Mouse (Mus musculus): ENCODE results near the gene Hddc3. TPM values are rescaled to one million over a fixed set of nuclear protein-coding genes. Genes with fewer than 3 reads are reported as not detected.
"Not testable (repeated sequence)": the region's sequence is repeated elsewhere in the genome, so short reads cannot be mapped to it uniquely, and the experiment has no call there.

Gene Hddc3
- polyA plus RNA-seq, 1 experiment from 2014 or later: 25.4 TPM

DNA sequence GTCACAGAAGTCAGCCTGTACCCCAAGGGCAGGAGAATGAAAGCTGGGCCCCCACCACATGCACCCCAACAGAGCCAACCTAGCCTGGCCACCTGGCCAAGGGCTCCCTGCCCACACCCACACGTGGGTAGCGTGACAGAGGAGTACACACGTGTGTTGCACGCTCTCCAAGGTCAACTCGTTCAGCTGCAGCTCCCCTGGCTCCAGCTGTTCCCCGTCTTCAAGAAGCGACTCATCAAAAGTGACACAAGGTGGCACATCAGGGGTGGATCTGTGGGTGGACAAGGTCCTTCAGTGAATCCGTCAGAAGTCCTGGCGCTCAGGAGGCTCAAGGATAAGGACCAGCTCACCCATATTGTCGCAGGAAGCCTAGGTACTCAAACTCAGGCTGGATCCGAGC lies 40.0 kb downstream of the Hddc3 start:
- Histone ChIP-seq H3K4me2 (replicated peaks) (no peak overlapping the region), H3K4me1 (peaks cover 17% of the 10 kb centered on the region), H3K4me3 (replicated peaks) (no peak overlapping the region), H3K36me3 (peaks cover 42% of the 10 kb centered on the region), H3K27ac (replicated peaks) (no peak overlapping the region), H3K9ac (no peak overlapping the region), H3K9me3 (replicated peaks) (no peaks in the 10 kb centered on the region), H3K27me3 (no peaks in the 10 kb centered on the region)
- ATAC-seq (ENCODE audit: insufficient number of reproducible peaks, low FRiP score, low TSS enrichment, low read depth): no peak
- WGBS: 70% methylated on average over 11 of the region's 11 CpGs

DNA sequence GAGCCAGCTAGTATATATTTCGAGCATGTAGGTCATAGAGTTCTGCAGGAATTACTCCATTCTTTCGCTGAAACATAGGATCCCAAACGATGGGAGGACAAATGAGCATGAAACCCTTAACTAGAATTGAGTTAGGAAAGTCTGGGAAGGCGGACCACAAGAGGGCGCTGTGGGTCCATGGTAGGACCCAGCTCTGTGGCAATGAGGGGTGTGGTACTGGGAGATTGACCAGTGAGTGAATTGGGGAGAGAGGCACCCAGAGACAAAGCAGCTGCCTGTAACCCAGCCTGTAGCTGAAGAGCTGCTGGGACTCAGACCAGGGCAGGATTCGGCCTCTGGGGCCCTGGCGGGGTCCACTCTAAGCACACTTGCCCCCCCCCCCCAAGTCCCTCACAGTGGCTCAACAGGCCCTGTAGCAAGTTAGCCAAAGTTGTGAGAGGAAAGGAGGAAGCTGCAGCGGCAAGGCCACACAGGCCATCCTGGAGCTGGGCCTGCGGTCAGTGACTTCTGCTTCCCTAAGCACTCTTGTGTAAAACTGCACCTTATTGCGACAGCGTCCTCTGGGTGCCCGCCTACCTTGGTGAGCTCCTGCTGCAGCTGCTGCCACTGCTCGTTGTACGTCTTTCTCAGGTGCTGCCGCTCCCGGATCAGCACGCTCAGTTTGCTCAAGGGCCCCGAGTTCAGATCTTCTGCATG lies 43.5 kb downstream of the Hddc3 start:
- Histone ChIP-seq H3K4me1 (peaks cover 29% of the 10 kb centered on the region), H3K27me3 (no peaks in the 10 kb centered on the region), H3K4me3 (replicated peaks) (peak overlapping the region; percentile 35; the same call in 1 of the 2 replicates), H3K9ac (no peak overlapping the region), H3K36me3 (peaks cover 37% of the 10 kb centered on the region), H3K9me3 (replicated peaks) (no peaks in the 10 kb centered on the region), H3K27ac (replicated peaks) (peak overlapping the region; percentile 74; the same call in 1 of the 2 replicates), H3K4me2 (replicated peaks) (peak overlapping the region; percentile 49)
- WGBS: 34% methylated on average over 18 of the region's 18 CpGs
- ATAC-seq (ENCODE audit: insufficient number of reproducible peaks, low FRiP score, low TSS enrichment, low read depth): peak; percentile 66; the same call in 1 of the 2 replicates

DNA sequence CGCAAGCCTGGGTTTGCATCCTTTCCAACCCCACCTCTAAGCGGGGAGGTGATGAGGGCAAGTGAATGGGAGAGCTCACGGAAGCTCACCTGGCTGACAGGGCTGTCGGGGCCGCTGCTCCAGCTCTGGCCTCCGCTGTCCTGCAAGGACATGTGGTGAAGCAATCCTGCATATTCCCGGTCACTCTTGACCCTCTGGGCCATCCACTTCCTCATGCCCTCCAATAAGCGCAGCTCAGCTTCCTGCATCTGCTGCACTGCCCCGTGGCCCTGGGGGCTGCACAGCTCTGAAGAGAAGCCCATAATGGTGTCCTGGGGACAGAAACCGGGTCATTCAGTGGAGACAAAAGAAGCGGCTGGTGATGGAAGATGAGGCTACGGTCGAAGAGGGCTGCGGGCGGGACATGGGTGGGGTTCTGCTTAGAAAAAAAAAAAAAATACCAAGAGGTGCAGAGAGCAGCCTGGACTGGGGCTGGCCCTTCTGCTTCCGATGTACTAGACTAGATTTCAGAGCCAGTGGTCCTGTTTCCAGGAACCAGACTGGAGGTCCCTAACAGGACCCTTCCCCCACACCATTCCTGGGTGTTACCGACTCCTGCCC lies 44.2 kb downstream of the Hddc3 start:
- Histone ChIP-seq H3K9ac (no peak overlapping the region), H3K9me3 (replicated peaks) (no peaks in the 10 kb centered on the region), H3K4me2 (replicated peaks) (peak overlapping the region; percentile 49), H3K36me3 (peaks cover 37% of the 10 kb centered on the region), H3K27ac (replicated peaks) (peak overlapping the region; percentile 74), H3K4me1 (peaks cover 29% of the 10 kb centered on the region), H3K27me3 (no peaks in the 10 kb centered on the region), H3K4me3 (replicated peaks) (peak overlapping the region; percentile 35)
- 36% methylated on average over 17 of the region's 17 CpGs for WGBS
- ATAC-seq (ENCODE audit: insufficient number of reproducible peaks, low FRiP score, low TSS enrichment, low read depth): no peak

DNA sequence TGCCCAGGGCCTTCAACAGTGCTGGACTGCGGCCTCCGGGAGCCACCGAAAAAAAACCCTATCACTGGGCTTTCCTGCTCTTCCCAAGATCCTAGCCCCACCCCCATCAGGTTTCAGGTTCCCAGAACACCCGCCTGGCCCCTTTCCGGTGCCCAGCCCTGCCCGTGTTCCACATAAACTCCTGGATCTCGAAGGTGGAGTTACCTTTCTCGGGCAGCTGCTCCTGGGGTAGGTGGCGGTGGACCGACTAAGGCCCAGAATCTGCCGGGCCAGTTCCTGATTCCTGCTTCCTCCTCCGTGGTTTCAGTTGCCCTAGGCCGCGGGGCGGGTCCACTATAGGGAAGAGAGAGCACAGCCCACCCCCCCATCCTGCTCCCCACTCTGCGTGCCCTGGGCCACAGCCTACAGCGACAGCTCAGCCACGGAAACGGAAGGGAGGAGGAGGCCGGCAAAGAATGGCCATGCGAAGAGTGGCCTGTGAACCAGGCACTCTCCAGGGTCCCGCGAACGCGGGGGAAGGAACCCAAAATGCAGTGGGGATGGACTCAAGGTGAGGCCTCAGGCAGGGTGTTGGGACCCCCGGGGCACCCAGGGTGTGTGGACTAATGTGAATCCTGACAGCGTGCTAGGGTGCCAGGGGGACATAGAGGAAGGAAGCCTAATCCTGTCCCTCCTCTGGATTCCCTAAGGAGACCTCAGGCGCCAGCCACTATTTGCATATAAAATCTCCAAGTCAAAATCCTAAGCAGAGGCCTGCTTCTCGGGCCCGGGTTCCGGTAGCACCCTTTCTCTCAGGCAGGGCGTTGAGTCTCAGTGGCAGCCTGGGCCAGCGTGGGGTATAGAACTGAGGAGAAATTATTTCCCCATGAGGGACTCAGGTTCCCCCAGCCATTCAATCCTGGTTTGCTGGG lies 45.0 kb downstream of the Hddc3 start, which contains the start of gene Fes:
Gene Fes, minus strand, starts transcription at position 314 of the 911 bp plus-strand sequence.
- Histone ChIP-seq H3K4me1 (peaks cover 29% of the 10 kb centered on the region), H3K9me3 (replicated peaks) (no peaks in the 10 kb centered on the region), H3K36me3 (peaks cover 37% of the 10 kb centered on the region), H3K27me3 (no peaks in the 10 kb centered on the region), H3K4me2 (replicated peaks) (peak within 1 kb of the TSS; percentile 49), H3K9ac (peak within 1 kb of the TSS; percentile 39; the same call in 1 of the 2 replicates), H3K4me3 (replicated peaks) (peak within 1 kb of the TSS; percentile 35), H3K27ac (replicated peaks) (peak within 1 kb of the TSS; percentile 74)
- peak; percentile 47 for ATAC-seq (ENCODE audit: insufficient number of reproducible peaks, low FRiP score, low TSS enrichment, low read depth)
- WGBS: 9% methylated on average over 33 of the region's 33 CpGs

DNA sequence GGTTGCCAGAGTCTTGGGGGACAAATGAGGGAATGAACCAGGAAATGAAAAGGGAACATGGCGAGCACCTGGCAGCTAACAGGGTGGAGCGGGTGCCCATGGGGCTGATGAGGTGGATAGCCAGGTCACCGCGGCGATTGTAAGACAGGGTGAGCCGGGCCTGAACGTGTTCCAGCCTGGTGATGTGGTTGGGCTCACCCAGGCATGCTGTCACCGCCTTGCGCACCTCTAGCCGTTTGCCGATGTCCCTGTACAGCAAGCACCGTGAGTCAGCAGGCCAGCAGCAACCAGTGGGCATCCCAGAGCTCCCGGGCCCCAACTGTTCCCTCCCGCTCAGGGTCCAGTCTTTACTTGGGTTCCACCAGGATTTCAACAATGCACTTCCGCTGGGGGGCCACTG lies 49.2 kb downstream of the Hddc3 start:
- no peaks in the 10 kb centered on the region for H3K27me3 ChIP-seq
- peaks cover 19% of the 10 kb centered on the region for H3K4me1 ChIP-seq
- H3K27ac ChIP-seq (replicated peaks): no peak overlapping the region
- ATAC-seq (ENCODE audit: insufficient number of reproducible peaks, low FRiP score, low TSS enrichment, low read depth): no peak
- no peaks in the 10 kb centered on the region for H3K9me3 ChIP-seq (replicated peaks)
- H3K36me3 ChIP-seq: peaks cover 74% of the 10 kb centered on the region
- no peak overlapping the region for H3K9ac ChIP-seq
- H3K4me2 ChIP-seq (replicated peaks): no peak overlapping the region
- 87% methylated on average over 15 of the region's 15 CpGs for WGBS
- no peak overlapping the region for H3K4me3 ChIP-seq (replicated peaks)

DNA sequence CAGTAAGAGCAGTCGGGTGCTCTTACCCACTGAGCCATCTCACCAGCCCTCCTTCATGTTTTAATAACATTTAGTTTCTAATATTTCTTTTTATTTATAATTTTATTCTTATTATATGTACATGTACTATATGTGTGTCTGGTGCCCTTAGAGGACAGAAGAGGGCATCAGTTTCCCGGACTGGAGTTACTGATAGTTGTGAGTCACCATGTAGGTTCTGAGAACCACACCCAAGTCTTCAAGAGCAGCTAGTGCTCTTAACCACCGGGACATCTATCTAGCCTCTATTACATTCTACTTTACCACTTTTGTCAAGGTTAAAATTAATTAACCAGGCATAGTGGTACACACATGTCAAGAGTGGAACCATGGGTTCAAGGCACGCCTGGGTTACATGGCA lies 51.7 kb downstream of the Hddc3 start:
- Histone ChIP-seq H3K27ac (replicated peaks) (no peak overlapping the region), H3K9me3 (replicated peaks) (no peaks in the 10 kb centered on the region), H3K9ac (no peak overlapping the region), H3K4me2 (replicated peaks) (no peak overlapping the region), H3K36me3 (peaks cover 83% of the 10 kb centered on the region), H3K4me3 (replicated peaks) (no peak overlapping the region), H3K4me1 (peaks cover 10% of the 10 kb centered on the region), H3K27me3 (no peaks in the 10 kb centered on the region)
- WGBS: 86% methylated on average over 4 of the region's 4 CpGs
- no peak for ATAC-seq (ENCODE audit: insufficient number of reproducible peaks, low FRiP score, low TSS enrichment, low read depth)

DNA sequence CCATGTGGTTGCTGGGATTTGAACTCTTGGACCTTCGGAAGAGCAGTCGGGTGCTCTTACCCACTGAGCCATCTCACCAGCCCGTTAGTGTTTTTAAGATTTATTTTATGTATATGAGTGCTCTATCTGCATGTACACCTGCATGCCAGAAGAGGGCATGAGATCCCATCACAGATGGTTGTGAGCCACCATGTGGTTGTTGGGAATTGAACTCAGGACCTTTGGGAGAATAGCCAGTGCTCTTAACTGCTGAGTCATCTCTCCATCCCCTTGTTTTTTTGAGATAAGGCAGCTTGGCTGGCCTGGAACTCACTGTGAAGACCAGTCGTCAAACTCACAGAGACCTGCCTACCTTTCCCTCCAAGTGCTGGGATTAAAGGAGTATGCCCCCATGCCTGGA lies 53.5 kb downstream of the Hddc3 start:
- H3K4me3 ChIP-seq (replicated peaks); H3K9me3 ChIP-seq (replicated peaks); H3K27ac ChIP-seq (replicated peaks); H3K4me2 ChIP-seq (replicated peaks); H3K27me3 ChIP-seq; H3K9ac ChIP-seq; ATAC-seq (ENCODE audit: insufficient number of reproducible peaks, low FRiP score, low TSS enrichment, low read depth): not testable (repeated sequence)
- 89% methylated on average over 4 of the region's 4 CpGs for WGBS
- peaks cover 28% of the 10 kb centered on the region for H3K4me1 ChIP-seq
- peaks cover 64% of the 10 kb centered on the region for H3K36me3 ChIP-seq

DNA sequence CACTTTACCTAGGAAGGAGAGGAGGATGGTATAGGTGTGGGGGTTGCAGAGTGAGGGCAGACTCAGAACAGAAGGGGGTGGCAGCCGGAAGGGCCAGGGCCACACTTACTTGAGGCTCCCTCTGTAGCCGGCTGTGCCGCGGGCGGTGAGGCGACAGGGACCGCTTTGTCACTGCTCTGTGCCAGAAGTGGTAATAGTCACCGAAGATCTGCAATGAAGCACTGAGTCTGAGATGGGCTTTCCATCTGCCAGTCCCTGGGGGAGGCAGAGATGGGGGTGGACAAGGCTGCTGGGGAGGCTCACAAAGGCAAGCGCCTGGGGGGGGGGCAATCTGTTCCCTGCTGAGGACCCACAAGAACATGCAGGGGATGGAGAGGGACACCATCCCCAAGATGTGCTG lies 55.1 kb downstream of the Hddc3 start:
- Histone ChIP-seq H3K36me3 (peaks cover 49% of the 10 kb centered on the region), H3K27ac (replicated peaks) (no peak overlapping the region), H3K27me3 (no peaks in the 10 kb centered on the region), H3K4me3 (replicated peaks) (no peak overlapping the region), H3K9ac (no peak overlapping the region), H3K4me1 (peaks cover 33% of the 10 kb centered on the region), H3K4me2 (replicated peaks) (no peak overlapping the region), H3K9me3 (replicated peaks) (no peaks in the 10 kb centered on the region)
- WGBS: 91% methylated on average over 9 of the region's 9 CpGs
- no peak for ATAC-seq (ENCODE audit: insufficient number of reproducible peaks, low FRiP score, low TSS enrichment, low read depth)

DNA sequence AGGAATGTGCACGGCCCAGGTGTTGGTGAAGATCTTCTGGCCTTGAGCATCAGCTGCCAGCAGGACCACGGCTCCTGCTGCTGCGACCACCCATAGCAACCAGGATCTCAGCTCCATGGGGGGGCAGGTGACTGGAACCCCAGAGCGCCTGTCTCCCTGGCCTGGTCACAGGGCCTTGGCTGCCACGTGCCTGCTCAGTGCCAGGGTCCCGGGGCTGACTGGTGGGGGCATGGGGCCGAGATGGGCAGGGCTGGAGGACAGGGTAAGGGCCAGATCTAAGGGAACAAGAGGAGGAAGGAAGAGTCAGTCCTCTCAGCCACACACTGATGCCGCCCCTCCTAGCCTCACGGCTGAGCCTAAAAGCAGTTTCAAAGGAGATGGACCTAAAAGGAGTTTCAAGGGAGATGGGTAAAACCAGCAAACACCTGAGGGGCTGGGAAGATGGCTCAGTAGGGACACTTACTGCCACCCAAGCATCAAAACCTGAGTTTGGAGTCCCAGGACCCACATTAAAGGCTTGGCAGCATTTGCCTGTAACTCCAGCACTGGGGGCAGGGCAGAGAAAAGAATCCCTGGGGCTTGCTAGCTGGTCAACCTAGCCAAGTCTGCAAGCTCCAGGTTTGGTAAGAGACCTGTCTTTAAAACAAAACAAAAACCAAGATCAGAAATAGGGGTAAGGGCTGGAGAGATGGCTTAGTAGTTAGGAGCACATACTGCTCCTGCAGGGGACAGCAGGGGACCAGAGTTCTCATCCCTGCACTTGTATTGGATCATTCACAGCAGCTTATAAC lies 55.9 kb downstream of the Hddc3 start:
- H3K36me3 ChIP-seq: peaks cover 40% of the 10 kb centered on the region
- H3K4me1 ChIP-seq: peaks cover 42% of the 10 kb centered on the region
- no peaks in the 10 kb centered on the region for H3K27me3 ChIP-seq
- no peaks in the 10 kb centered on the region for H3K9me3 ChIP-seq (replicated peaks)
- H3K4me3 ChIP-seq (replicated peaks): no peak overlapping the region
- ATAC-seq (ENCODE audit: insufficient number of reproducible peaks, low FRiP score, low TSS enrichment, low read depth): no peak
- H3K4me2 ChIP-seq (replicated peaks): no peak overlapping the region
- WGBS: 75% methylated on average over 9 of the region's 9 CpGs
- no peak overlapping the region for H3K27ac ChIP-seq (replicated peaks)
- no peak overlapping the region for H3K9ac ChIP-seq

DNA sequence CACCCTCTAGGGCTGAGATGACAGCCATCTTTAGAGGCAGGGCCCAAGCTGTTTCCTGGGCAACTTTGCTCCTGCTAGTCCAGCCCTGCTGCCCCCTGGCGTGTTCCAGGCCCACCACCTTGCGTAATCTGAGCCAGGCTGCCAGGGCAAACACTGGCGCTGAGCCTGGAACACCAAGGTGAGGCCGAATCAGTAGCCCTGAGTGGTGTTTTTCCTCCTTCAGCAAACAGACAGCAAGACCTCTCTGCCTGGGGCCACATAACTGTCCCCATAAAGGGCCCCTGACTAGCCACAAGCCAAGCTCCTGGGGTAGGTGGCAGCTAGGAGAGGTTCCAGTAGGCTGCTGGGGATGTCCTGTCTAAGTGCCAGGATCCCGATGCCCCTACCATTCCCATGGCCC lies 57.2 kb downstream of the Hddc3 start:
- H3K27me3 ChIP-seq: no peaks in the 10 kb centered on the region
- H3K36me3 ChIP-seq: peaks cover 31% of the 10 kb centered on the region
- ATAC-seq (ENCODE audit: insufficient number of reproducible peaks, low FRiP score, low TSS enrichment, low read depth): no peak
- peak overlapping the region; percentile 86 for H3K4me2 ChIP-seq (replicated peaks)
- 0 out of 2 replicates have a peak overlapping the region, but pooled peaks have one; percentile 89 for H3K4me3 ChIP-seq (replicated peaks)
- peaks cover 48% of the 10 kb centered on the region for H3K4me1 ChIP-seq
- 48% methylated on average over 5 of the region's 5 CpGs for WGBS
- no peaks in the 10 kb centered on the region for H3K9me3 ChIP-seq (replicated peaks)
- 0 out of 2 replicates have a peak overlapping the region, but pooled peaks have one; percentile 93 for H3K27ac ChIP-seq (replicated peaks)
- no peak overlapping the region for H3K9ac ChIP-seq

Data from embryonic facial prominence, embryonic 15.5 days (tissue).